In genomic region chr1:24300700-24301099, GRCm38 (mm10) we compare ENCODE assay signal across 23 mouse cellular contexts.
A peak's percentile ranks its signal among the peaks of the same experiment; 100 is the strongest.
DNase-seq lines count a peak whose midpoint lies in the region; ATAC-seq and TF ChIP-seq lines count a peak whose summit lies in the region.
"Had no signal": no experiment of that assay in that cellular context is flagged by ENCODE, and none has a peak within 500 bp of the region (broad histone marks: within the 10 kb centered on the region; RNA-seq: fewer than 3 reads in every experiment).

No protein-coding gene starts in this region.

- no peaks in the 10 kb centered on the region for H3K36me3 ChIP-seq in forebrain, postnatal 0 days (ENCODE audit: insufficient read depth)
- no peaks in the 10 kb centered on the region for H3K36me3 ChIP-seq in forebrain, embryonic 12.5 days (replicated peaks)
- H3K36me3 ChIP-seq: embryonic facial prominence, embryonic 12.5 days; heart, embryonic 10.5 days; limb, embryonic 13.5 days; liver, embryonic 15.5 days; midbrain, embryonic 13.5 days; neural tube, embryonic 12.5 days had no signal

- H3K9ac ChIP-seq in forebrain, postnatal 0 days = no peak overlapping the region
- no peak overlapping the region for H3K9ac ChIP-seq in forebrain, embryonic 12.5 days
- H3K9ac ChIP-seq: embryonic facial prominence, embryonic 12.5 days; limb, embryonic 13.5 days; liver, embryonic 15.5 days; midbrain, embryonic 13.5 days; neural tube, embryonic 12.5 days had no signal

- H3K4me1 ChIP-seq in forebrain, postnatal 0 days (ENCODE audit: insufficient read depth) = no peaks in the 10 kb centered on the region
- no peaks in the 10 kb centered on the region for H3K4me1 ChIP-seq in forebrain, embryonic 12.5 days
- H3K4me1 ChIP-seq: embryonic facial prominence, embryonic 12.5 days; heart, embryonic 10.5 days; limb, embryonic 13.5 days; liver, embryonic 15.5 days; midbrain, embryonic 13.5 days; neural tube, embryonic 12.5 days had no signal

- no peaks in the 10 kb centered on the region for H3K9me3 ChIP-seq in forebrain, postnatal 0 days (ENCODE audit: low read length)
- no peaks in the 10 kb centered on the region for H3K9me3 ChIP-seq in forebrain, embryonic 12.5 days
- H3K9me3 ChIP-seq: embryonic facial prominence, embryonic 12.5 days; heart, embryonic 10.5 days; liver, embryonic 15.5 days; midbrain, embryonic 13.5 days; neural tube, embryonic 12.5 days had no signal

- WGBS in forebrain, postnatal 0 days = 92% methylated on average over 3 of the region's 3 CpGs
- WGBS in forebrain, embryonic 12.5 days = 88% methylated on average over 3 of the region's 3 CpGs

- no peak for DNase-seq in forebrain, postnatal 0 days
- no peak for DNase-seq in left cerebral cortex, adult 2 months (ENCODE audit: extremely low spot score in 1 of 2, low spot score in 2 of 2)
- DNase-seq in left cerebral cortex, adult 9 months (ENCODE audit: low spot score in 2 of 2) = no peak
- peak; percentile 47 for DNase-seq in A20 (ENCODE audit: low read depth, low spot score)
- DNase-seq in R1 (ENCODE audit: low read depth, low spot score) = peak; percentile 45
- DNase-seq in kidney, postnatal 10 days = no peak
- no peak for DNase-seq in adrenal gland, adult 18-20 months (ENCODE audit: low spot score in 2 of 2)
- DNase-seq: adrenal gland, adult 8-10 months; cerebellum, adult 18-20 months; cerebellum, postnatal 14 days; kidney, adult 18-20 months; lung, postnatal 10 days; right cerebral cortex, postnatal 25 days; spleen, adult 18-20 months had no signal

- no peak overlapping the region for H3K27ac ChIP-seq in forebrain, postnatal 0 days (ENCODE audit: low read depth, low read length)
- no peak overlapping the region for H3K27ac ChIP-seq in forebrain, embryonic 12.5 days
- no peak overlapping the region for H3K27ac ChIP-seq in left cerebral cortex, adult 2 months
- H3K27ac ChIP-seq: embryonic facial prominence, embryonic 12.5 days; heart, embryonic 10.5 days; kidney, postnatal 0 days; limb, embryonic 13.5 days; liver, embryonic 15.5 days; midbrain, embryonic 13.5 days; neural tube, embryonic 12.5 days had no signal

- intact Hi-C loops in left cerebral cortex, adult 2 months (cut with DNase I) = loop anchor here (5.0 kb wide), 1 partner anchor 332 kb away; no protein-coding TSS in a partner anchor

- TF ChIP-seq CTCF in forebrain, postnatal 0 days (IDR thresholded peaks at IDR 0.05; ENCODE audit: low read depth) = peak; percentile 19; the same call in 1 of the 2 replicates
- TF ChIP-seq CTCF in left cerebral cortex, adult 2 months (IDR thresholded peaks at IDR 0.05) = peak; percentile 32

- no peak for ATAC-seq in forebrain, postnatal 0 days
- no peak for ATAC-seq in forebrain, embryonic 12.5 days (ENCODE audit: low FRiP score)
- ATAC-seq: hindbrain, embryonic 16.5 days; midbrain, embryonic 13.5 days had no signal

- no peaks in the 10 kb centered on the region; the same call in 1 of the 2 replicates for H3K27me3 ChIP-seq in forebrain, postnatal 0 days (ENCODE audit: insufficient read depth, low read length)
- H3K27me3 ChIP-seq in forebrain, embryonic 12.5 days = no peaks in the 10 kb centered on the region
- H3K27me3 ChIP-seq: embryonic facial prominence, embryonic 12.5 days; liver, embryonic 15.5 days; midbrain, embryonic 13.5 days; neural tube, embryonic 12.5 days had no signal

- H3K4me3 ChIP-seq in forebrain, postnatal 0 days (ENCODE audit: low read depth, low read length) = no peak overlapping the region
- H3K4me3 ChIP-seq in forebrain, embryonic 12.5 days (replicated peaks) = no peak overlapping the region
- H3K4me3 ChIP-seq in left cerebral cortex, adult 2 months = no peak overlapping the region
- H3K4me3 ChIP-seq: embryonic facial prominence, embryonic 12.5 days; heart, embryonic 10.5 days; limb, embryonic 13.5 days; liver, embryonic 15.5 days; midbrain, embryonic 13.5 days; neural tube, embryonic 12.5 days had no signal

- H3K4me2 ChIP-seq in forebrain, postnatal 0 days (ENCODE audit: low read depth) = no peak overlapping the region
- H3K4me2 ChIP-seq in forebrain, embryonic 12.5 days = no peak overlapping the region
- H3K4me2 ChIP-seq: embryonic facial prominence, embryonic 12.5 days; limb, embryonic 13.5 days; liver, embryonic 15.5 days; midbrain, embryonic 13.5 days; neural tube, embryonic 12.5 days had no signal

Comparison
In these comparisons a context has a peak if more than half of its experiments do, and no peak if none do; other contexts are left out.
1. DNase-seq: peak in A20 (single experiment) and R1 (single experiment); none in forebrain, postnatal 0 days (single experiment), left cerebral cortex, adult 2 months (0 of 2), left cerebral cortex, adult 9 months (0 of 2), kidney, postnatal 10 days (single experiment) and adrenal gland, adult 18-20 months (0 of 2).